8 mouse cellular contexts compared by ENCODE assay signal in the genomic region with DNA sequence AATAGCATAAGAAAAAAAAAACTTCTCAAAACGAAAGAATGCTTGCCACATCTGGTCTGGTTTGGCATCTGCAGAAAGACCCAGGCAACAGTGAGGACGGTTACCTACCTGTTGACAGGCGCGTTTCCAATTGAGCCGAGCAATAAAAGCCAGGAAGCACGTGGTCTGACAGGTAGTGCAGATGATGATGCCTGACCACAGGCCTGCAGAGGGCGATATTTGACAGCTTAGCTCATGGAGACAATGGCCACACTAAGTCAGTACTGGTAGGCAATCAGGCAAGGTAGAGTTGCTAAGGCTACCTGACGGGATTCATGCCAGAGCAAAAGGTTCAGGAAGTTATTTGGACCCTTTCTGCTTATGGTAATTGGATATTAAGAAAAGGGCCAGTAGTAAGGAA. TPM values are rescaled to one million over a fixed set of nuclear protein-coding genes. Genes with fewer than 3 reads are reported as not detected.
A peak's percentile ranks its signal among the peaks of the same experiment; 100 is the strongest.
DNase-seq lines count a peak whose midpoint lies in the region; TF ChIP-seq lines count a peak whose summit lies in the region.

No protein-coding gene starts in this region.

- peak; percentile 63 to 64 for DNase-seq in heart, adult 2 months
- no peak for DNase-seq in heart, postnatal 25 days (ENCODE audit: low spot score)
- DNase-seq in adrenal gland, postnatal 36 days, result peak; percentile 76 to 78
- DNase-seq in forelimb bud, embryonic 11.5 days (ENCODE audit: low read depth, low spot score), result peak; percentile 44
- DNase-seq in kidney, adult 18-20 months, result peak; percentile 86
- peak; percentile 68 for DNase-seq in limb, embryonic 10.5 days (ENCODE audit: low spot score)
- peak; percentile 19 for DNase-seq in ovary, postnatal 10 days (ENCODE audit: low spot score)
- DNase-seq in testis, postnatal 14 days (ENCODE audit: low spot score), result peak; percentile 42

- peak; percentile 88 for TF ChIP-seq EP300 in heart, adult 2 months (IDR thresholded peaks at IDR 0.05; ENCODE audit: insufficient read depth, low read depth, low read length)

- no peaks in the 10 kb centered on the region for H3K79me2 ChIP-seq in heart, adult 2 months (replicated peaks; ENCODE audit: control insufficient read depth, insufficient read depth, low read length)

- H3K27me3 ChIP-seq in heart, adult 2 months (ENCODE audit: control insufficient read depth, insufficient read depth, low read length), result no peaks in the 10 kb centered on the region
- H3K27me3 ChIP-seq in limb, embryonic 10.5 days (ENCODE audit: low read depth, poor library complexity, severe bottlenecking), result peaks cover 46% of the 10 kb centered on the region

- WGBS in heart, adult 2 months, result 9% methylated on average over 8 of the region's 8 CpGs
- 7% methylated on average over 8 of the region's 8 CpGs for WGBS in limb, embryonic 10.5 days

- H3K9me3 ChIP-seq in limb, embryonic 10.5 days (replicated peaks), result no peaks in the 10 kb centered on the region

- intact Hi-C loops in heart, adult 2 months (cut with DNase I), result loop anchor here (1.0 to 10.0 kb wide), 4 partner anchors 39 to 365 kb away; no protein-coding TSS in a partner anchor
- intact Hi-C loops in heart, postnatal 25 days (cut with DNase I), result loop anchor here (2.0 to 10.0 kb wide), 4 partner anchors 39 to 155 kb away; a partner anchor contains a TSS

- no peak overlapping the region for H3K4me3 ChIP-seq in heart, adult 2 months
- H3K4me3 ChIP-seq in limb, embryonic 10.5 days, result no peak overlapping the region

- H3K36me3 ChIP-seq in heart, adult 2 months (ENCODE audit: control insufficient read depth, insufficient read depth, low read length), result no peaks in the 10 kb centered on the region
- H3K36me3 ChIP-seq in limb, embryonic 10.5 days, result no peaks in the 10 kb centered on the region

- no peak overlapping the region for H3K9ac ChIP-seq in heart, adult 2 months (ENCODE audit: low read depth, low read length)

- no peaks in the 10 kb centered on the region for H3K4me1 ChIP-seq in heart, adult 2 months (ENCODE audit: control insufficient read depth, insufficient read depth, low read length)
- H3K4me1 ChIP-seq in limb, embryonic 10.5 days, result no peaks in the 10 kb centered on the region

- peak; percentile 85 for TF ChIP-seq CTCF in heart, adult 2 months (IDR thresholded peaks at IDR 0.05)

- H3K27ac ChIP-seq in heart, adult 2 months, result no peak overlapping the region
- no peak overlapping the region for H3K27ac ChIP-seq in limb, embryonic 10.5 days

- no peak for TF ChIP-seq POLR2A in heart, adult 2 months (IDR thresholded peaks at IDR 0.05; ENCODE audit: insufficient read depth, low read depth, low read length)

RNA-seq across cellular contexts. Expression of a gene that starts 6.7 kb away (rescaled TPM):
- not detected for total RNA-seq in heart, adult 2 months (2021)
- 0.04 and 0.12 TPM in 2 replicates for polyA plus RNA-seq in heart, adult 2 months (2012; rRNA removed)
- not detected for total RNA-seq in heart, postnatal 25 days (2021)
- not detected for total RNA-seq in adrenal gland, postnatal 36 days (2021)
- not detected in 2 replicates for polyA plus RNA-seq in limb, embryonic 10.5 days (2016; fragmentation: Nextera tagmentation; extraction: Ambion mirVana)

RNA-seq across cellular contexts. Expression of a gene that starts 28.8 kb away (rescaled TPM):
- total RNA-seq in heart, adult 2 months (2021), result 10 to 100 TPM; 27.7 to 32.0 TPM
- polyA plus RNA-seq in heart, adult 2 months (2012; rRNA removed), result 51.1 and 92.7 TPM in 2 replicates
- 10 to 100 TPM; 29.3 to 30.4 TPM for total RNA-seq in heart, postnatal 25 days (2021)
- total RNA-seq in adrenal gland, postnatal 36 days (2021), result 1 to 10 TPM in 1 of 2 experiments, under 1 TPM in 1; 0.56 to 1.8 TPM
- 0.05 and 0.13 TPM in 2 replicates for polyA plus RNA-seq in limb, embryonic 10.5 days (2016; fragmentation: Nextera tagmentation; extraction: Ambion mirVana)

Comparison
In these comparisons a context has a peak if more than half of its experiments do, and no peak if none do; other contexts are left out.
1. RNA of a gene that starts 28.8 kb away (total RNA-seq): 27.7 to 32.0 TPM in heart, adult 2 months and 29.3 to 30.4 TPM in heart, postnatal 25 days; 0.56 to 1.8 TPM in adrenal gland, postnatal 36 days; every median in the first group is over 10 times any median in the second.